Mouse (Mus musculus): ENCODE data around the gene 2310022A10Rik.

The 2310022A10Rik gene

DNA sequence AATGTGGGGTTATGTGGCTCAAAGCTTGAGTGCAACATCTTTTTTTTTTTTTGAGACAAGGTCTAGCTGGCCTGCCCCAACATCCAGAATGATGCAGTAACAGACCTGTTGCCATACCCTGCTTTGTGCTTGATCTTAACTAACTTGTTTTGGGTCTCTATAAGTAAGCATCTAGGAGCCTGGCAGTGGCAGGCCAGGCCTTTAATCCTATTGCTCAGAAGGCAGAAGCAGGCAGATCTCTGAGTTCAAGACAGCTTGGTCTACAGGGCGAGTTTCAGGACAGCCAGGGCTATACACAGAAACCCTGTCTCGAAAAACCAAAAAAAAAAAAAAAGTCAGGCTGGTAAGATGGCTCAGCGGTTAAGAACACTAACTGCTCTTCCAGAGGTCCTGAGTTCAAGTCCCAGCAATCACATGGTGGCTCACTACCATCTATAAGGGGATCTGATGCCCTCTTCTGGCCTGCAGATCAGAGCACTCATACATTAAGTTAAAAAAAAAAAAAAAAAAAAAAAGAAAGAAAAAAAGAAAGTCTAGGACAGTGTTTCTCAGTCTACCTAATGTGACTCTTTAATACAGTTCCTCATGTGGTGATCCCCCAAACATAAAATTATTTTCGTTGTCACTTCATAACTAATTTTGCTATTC is 37.7 kb downstream of the 2310022A10Rik start:
- in situ Hi-C loops (cut with MboI, MseI), result no loop called here

DNA sequence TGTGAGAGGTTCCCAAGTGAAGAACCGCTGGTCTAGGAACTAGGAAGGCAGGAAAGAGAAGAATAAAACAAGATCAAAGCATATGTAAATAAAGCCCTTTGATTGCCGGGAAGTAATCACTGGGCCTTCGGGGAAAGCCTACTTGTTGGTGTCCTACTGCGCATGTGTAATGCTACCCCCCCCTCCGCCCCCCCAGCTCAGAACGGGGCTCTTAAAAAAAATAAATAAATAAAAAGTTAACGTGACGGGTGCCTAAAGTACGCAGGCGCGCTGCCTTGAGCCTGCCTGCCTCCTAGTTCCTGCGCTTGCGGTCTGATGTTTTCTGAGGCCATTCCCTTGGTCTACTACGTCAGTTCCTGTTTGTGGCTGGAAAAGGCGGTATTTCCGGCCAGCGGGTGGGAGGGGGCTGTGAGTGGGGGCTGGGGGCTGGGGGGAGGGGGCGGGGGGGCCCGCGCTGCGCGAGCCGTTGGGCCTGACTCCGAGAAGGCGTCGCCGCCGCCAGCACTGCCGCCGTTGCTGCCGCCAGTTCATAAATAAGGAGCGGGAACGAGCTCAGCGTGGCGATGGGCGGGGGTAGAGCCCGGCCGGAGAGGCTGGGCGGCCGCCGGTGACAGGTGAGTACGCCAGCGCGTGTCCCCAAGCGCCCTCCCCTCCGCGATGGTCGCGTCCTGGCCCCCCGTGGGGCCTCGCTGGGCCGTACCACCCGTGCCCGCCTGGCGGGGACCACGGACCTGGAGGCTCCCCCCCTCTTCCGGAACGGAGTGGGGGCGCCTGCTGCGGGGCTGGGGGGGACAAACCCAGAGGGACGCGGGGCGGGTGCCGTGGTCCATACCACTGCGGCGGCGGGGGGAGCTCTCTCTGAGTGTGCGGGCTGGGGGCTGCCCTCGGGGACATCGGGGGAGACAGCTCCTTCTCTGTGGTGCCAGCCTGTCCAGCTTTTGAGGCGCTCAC is 38.5 kb downstream of the 2310022A10Rik start, which contains the start of gene Akt2:
TSS of gene Akt2 (plus strand) at position 287 of the 951 bp plus-strand sequence.
- in situ Hi-C loops (cut with MboI, MseI), result no loop called here

DNA sequence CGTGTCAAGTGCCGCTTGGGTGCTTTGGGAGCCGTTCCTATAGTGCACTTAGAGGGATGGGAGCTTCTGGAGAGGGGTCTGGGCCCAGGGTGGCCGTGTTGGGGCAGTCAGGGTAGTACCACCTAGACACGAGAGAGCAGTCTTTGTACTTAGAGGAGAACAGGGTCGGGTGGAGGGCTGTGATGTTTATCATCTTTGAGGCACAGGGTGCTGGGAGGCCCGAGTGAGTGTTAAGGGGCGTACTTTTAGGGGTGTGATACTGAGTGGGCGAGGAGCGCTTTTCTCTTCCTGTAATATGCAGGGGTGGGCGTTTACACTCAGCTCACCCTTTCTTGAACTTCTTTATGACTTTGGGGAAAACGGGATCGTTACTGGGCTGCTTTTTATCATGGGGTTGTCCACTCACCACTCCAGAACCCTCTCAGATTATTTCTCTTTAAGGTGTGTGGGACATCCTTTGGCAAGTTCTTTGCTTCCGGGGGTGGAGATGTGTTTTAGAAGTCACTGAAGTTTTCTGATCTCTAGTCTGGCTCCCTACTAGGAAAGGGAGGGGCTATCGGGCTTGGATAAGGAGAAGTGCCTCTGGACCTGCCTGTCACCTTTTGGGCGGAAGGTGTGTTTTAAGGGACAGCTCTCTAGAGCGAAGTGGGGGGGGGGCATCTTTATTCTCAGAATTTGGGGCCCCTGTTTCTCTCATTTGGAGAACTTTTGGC is 39.3 kb downstream of the 2310022A10Rik start:
- in situ Hi-C loops (cut with MboI, MseI), result no loop called here

DNA sequence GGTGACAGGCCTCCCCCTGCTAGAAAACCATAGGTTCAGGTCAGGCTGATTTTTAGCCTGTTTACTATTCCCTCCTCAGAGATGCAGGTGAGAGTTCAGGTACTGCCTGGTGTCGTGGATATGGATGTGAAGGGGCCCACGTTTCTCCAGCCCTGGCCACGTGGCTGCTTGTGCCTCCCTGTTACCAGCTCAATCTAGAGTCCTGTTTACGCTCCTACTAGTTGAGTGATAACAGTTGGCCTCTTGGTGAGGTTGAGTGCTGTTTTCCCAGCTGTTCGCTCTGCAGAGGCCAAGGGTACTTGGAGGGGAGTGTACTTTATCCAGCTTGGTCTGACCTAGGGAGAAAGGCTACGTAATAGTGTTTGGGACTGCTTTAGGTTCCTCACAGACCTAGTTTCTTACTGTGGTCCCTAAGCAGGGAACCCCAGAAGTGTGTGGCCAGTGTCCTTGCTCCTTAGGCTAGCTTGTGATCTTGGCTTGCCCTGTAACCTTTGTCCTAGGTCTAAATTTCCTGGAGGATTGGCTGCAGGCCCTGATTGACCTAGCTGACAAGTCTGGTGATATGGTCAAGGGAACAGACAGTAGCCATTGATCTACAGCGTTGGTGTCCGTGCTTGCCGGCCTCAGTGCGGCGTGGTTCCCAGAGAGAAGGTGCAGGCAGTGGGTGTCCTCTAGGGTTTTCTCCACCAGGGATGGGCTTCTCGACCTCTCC is 40.1 kb downstream of the 2310022A10Rik start:
- in situ Hi-C loops (cut with MboI, MseI), result no loop called here

DNA sequence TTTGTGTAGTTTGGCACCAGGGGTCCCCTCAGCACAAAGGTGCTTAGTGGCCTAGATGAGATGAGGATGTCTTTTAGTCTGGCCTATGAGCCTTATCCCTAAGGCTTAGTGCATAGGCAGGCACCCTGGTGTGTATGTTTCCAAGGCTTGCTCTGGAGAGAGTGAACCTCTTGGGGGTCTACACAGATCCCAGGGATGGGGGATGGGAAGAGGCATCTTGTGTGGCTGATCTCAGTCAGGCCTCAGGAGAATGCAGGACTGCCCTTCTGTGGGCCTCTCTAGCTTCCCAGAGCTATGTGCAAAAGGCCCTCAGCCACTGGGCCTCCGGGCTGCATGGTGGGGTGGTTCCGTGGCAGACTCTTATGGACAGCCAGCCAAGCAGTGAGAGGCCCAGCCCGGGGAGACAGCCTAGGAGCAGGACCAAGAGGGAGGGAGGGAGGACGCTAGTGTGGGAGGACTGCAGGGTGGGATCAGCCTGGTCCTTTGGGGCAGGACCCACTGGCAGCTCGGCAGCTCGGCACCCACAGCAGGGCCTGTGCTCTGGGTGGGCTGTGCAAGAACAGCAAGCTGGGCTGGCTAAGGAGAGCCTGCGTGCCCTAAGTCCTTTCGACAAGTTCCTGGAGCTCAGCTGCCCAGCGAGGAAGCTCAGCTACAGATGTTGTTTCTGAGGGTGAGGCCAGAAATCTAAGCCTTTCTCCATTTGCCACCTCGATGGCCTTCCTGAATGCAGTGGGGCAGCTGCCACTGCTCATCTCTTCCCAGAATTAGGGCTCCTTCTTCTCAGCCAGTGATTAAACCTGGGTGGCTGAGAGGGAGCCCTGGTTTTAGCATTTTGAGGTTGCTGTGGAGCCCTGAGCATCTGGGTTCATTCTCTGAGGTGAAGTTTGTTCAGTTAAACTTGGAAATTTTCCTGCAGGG is 43.8 kb downstream of the 2310022A10Rik start:
- in situ Hi-C loops (cut with MboI, MseI), result loop anchor here in 1 of 2 experiments (5.0 kb wide), 1 partner anchor 40 kb away; no protein-coding TSS in a partner anchor

DNA sequence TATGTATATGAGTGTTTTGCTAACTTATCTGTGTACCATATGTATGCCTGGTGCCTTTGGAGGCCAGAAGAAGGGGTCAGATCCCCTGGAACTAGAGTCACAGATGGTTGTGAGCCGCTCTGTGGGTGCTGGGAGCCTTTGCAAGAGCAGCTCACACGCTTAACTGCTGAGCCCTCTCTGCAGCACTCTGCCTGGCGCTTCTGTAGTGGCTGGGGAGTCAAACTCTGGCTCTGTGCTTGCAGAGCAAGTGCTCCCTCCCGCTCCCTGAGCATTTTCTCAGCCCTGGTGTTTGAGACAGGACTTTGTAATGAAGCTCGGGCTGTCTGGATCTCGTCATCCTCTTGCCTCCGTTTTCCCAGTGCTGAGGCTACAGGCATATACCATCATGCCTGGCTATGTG is 45.0 kb downstream of the 2310022A10Rik start:
- in situ Hi-C loops (cut with MboI, MseI), result loop anchor here in 1 of 2 experiments (5.0 kb wide), 1 partner anchor 39 kb away; no protein-coding TSS in a partner anchor

DNA sequence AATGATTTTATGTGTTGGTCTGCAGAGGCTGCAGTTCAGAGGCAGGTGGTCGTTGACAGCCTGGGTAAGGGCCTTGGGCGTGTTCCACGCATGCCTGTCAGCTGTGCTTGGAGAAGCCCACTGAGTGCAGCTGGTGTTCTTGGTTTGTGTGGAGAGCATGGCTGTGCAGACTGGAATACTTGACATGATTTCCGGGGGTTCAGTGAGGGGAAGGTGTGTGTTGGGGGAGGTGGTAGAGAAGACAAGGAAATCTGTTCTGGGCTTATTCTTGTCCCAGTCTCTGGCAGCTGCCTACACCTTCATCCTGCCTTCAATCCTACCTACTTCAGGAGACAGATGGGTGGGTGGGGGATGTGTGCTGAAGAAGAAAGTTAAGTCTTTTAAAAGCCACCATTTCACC is 48.6 kb downstream of the 2310022A10Rik start:
- in situ Hi-C loops (cut with MboI, MseI), result no loop called here

DNA sequence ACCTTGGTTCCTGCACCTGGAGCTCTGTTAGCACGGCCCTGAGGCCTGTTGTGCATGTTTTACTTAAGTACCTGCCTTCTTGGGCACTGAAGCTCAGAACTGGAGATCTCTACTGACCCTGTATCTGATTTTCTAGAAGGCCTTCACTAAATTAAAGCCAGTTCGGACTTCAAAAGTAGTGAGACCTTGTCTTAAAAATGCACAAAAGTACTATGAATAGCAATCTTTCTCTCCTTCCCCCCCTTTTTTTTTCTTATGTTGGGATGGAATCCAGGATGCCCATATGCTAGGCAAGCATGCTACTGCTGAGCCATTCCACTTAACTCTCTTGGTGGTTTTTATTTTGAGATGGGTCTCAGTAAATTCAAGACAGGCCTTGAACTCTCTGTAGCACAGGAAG is 49.1 kb downstream of the 2310022A10Rik start:
- in situ Hi-C loops (cut with MboI, MseI), result no loop called here

DNA sequence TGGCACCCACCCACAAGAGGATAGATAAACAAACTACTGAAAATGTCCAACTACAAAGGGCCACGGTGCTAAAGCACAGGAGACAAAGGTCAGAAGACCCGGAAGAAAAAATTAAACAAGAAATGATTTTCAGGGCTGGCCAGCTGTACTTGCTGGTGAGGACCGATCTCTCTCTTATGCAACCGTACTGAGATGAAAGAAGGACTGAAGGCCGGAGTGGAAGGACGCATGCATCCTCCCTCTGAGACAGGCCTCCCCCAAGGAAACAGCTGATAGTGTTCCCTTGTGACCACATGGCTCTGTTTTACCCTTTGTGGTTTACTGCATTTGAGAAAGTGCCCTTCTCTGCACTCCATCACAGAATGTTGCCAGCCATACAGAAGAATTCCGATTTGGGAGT is 49.8 kb downstream of the 2310022A10Rik start:
- in situ Hi-C loops (cut with MboI, MseI), result no loop called here

DNA sequence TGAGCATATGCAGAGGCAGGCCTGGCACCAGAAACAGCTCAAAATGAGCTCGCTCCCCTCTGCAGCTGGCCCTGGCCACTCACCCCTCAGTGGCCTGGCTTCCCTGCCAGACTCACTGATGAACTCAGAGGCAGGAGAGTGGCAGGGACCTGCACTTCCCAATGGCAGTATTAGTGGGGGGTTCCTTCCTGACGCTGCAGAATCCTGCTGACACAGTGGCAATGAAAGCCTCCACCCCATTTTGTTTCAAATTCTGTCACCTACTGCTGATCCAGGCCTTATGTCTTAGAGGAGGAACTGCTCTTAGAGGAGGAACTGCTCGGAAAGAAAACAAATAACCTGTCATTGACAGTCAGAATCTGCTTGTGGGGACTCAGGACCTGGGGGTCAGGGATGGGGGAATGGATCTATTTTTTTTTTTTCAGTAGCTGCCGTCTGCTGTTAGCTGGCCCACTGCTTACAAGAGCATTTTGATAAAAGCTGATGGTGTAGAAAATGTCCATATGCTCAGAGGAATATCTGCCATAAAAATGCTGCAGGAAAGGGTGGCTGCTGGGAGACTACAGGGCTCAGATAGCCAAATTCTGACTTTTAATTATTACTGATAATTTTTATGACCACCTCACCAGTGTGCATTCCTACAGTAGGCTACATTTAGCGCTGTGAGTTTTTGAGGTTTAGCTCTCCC is 51.8 kb downstream of the 2310022A10Rik start:
- in situ Hi-C loops (cut with MboI, MseI), result no loop called here

DNA sequence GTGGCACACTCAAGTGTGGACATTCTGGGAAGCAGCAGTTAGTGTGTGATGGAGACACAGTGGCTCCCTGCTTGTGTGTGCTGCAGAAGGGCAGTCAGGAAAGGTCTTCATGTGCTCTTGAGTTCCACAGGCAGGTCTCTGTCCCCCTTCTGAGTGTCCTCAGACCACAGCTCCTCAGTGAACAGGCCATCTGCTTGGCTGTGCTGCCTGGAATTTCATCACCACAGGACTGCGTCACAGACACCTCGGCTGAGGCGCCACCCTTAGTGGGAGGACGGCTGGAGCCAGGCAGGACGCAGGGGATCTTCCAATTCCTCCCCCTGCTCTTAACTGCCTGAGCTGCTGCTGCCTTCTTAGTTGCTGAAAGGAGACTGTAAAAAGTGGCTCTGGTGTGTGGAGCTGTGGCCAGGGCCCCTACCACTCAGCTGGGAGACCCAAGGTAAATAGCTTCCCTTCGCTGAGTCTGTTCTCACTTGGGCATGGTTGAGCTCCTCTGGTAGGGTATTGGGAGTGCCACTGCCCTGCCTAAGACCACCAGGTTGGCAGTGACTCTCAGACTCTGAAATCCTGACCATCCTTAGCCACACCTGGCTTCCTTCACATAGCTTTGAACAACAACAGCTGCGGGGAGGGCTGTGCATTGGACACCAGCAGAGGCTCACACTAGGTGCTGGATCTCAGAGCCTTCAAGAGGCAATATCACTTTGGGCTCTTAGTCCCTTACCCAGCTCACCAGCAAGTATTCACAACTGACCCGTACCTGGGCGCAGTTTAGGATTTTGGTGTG is 52.7 kb downstream of the 2310022A10Rik start:
- in situ Hi-C loops (cut with MboI, MseI), result no loop called here

DNA sequence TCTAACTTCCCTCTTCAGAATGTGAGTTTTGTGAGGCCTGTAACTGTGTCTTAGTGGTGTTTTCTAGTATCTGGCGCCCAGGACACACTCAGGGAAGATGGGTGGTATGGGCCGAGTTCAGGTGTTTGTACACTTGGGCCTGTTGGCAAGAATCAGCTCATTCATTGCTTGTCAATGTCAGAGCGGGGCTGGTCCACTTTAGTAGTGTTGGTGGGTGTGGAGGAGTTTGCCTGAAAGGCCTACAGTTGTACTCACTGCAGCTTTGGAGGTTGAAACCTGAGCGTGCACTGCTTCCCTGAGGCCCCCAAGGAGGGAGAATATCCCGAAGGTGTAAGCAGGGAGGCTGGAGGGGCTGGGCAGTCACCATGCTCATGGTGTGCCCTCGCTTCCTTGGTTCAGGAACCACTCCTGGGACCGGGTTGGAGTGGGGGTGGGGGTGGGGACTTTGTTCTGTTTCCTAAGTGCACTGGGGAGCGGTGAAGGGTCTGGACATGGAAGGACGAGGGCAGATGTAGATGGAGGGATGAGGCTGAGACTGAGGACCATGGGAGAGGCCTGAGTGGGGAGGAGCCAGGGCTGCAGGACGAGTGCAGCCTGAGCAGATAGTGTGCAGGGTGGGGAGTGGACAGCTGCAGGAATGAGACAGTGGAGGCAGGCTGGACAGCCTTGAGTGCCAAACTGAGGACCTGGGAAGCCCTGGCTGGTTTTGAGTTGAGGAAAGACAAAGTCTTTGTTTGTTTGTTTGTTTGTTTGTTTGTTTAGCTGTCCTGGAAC is 53.6 kb downstream of the 2310022A10Rik start:
- in situ Hi-C loops (cut with MboI, MseI), result no loop called here

DNA sequence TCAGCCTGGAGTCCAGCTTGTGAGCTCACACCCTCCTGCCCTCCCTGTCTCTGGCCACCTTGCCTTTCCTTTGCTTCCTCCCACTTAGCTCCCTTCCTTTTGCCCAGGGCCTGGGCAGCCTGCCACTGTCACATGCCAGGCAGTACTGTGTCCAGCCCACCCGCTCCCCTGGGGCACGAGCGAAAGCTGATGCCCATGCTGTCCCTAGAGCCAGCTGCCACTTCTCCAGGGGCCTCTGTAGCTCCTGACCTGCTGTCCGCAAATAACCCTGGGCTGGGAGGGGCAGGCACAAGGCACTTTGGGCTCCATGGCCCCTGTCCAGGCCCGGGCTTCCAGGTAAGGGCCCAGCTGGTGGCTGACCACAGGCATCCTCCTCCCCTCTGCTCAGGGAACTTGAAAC is 54.5 kb downstream of the 2310022A10Rik start:
- in situ Hi-C loops (cut with MboI, MseI), result no loop called here

DNA sequence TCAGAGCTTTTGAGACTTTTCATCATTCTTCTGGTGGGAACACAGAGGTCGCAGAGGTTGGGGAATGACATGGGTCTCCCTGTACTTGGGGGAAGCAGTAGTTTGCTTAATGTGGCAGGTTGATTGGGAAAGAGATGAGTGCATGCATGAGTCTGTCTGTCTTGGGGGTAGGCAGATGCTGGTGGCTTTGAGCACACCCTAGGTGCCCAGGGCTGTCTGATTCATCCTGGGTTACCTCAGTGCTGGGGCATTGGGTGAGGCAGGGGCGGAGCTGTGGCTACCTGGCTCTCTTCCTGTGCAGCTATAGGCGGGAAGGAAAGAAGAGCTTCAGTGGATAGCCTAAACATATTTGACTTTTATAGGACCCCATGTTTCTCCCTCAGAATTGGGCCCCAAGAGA is 55.1 kb downstream of the 2310022A10Rik start:
- in situ Hi-C loops (cut with MboI, MseI), result no loop called here

DNA sequence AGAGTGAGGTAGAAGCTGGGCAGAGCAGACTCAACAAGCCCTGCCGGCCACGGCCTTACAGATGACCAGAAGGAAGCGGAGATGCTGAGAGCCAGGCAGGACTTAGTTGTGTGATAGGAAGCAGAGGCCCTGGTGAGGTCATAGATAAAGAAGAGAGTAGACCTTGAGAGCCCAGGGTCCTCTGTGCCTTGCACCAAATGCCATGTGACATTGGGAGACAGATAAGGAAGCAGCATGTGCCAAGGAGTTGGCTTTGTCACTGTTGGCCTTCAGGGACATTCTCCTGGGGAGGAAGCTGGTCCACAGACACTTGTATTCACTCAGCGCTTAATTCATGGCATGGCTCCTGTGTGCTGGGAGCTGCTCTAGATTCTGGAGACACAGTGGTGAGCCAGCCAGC is 56.3 kb downstream of the 2310022A10Rik start:
- in situ Hi-C loops (cut with MboI, MseI), result no loop called here

DNA sequence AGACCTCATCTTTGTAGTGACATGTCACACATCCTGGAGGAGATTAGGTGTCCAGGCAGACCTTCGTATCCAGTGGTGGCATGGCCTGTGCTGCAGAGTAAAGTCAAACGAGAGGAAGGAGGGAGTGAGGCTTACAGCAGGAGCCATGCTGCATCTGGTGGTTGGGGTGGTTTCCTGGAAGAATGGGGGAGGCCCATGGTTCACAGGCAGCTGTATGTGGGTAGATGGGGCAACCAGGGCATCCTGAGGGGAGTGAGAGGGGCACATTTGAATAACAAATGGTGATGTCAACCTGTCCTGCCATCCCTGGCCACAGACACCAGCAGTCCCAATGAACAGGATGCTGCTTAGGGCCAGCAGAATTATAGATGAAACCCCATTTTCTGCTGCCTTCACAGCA is 56.7 kb downstream of the 2310022A10Rik start:
- in situ Hi-C loops (cut with MboI, MseI), result no loop called here

DNA sequence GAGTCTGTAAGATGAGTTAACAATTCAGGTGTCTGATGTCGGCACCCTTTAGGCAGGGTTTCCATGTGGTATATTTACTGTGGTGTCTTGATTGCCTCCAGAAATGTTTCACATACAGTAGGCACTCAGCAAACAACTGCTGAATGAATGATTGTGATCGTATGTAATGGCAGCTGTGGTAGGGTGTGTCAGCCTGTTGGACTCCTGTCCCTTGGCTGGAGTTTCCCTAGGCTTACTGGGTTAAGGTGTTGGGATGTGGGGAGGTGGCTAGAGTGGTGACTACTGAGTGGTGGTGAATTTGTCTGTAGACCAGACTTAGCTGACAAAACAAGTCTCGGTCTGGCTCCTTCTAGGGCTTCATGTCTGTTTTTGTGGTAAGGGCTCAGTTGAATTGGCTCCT is 57.3 kb downstream of the 2310022A10Rik start:
- in situ Hi-C loops (cut with MboI, MseI), result no loop called here

DNA sequence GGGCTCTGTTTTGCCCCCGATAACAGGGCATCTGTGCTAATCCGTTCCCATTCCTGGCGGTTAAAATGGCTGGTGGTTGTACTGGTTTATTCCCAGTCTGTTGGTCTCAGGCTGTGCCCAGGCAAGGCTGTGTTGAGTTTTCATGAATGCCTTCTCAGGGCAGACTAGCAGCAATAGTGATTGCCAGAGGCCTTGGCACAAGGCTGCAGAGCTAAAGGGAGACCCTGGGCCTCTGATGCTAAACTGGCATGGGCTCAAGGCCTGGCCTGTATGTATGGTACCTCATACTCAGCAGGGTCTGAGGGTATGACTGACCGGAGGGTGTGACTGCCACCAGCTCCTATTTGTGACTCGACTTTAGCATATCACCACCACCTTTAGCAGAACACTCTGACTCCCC is 57.8 kb downstream of the 2310022A10Rik start:
- in situ Hi-C loops (cut with MboI, MseI), result no loop called here

Measured in T-helper 17 cell (primary cell).